8 mouse cellular contexts compared by ENCODE assay signal in the genomic region with DNA sequence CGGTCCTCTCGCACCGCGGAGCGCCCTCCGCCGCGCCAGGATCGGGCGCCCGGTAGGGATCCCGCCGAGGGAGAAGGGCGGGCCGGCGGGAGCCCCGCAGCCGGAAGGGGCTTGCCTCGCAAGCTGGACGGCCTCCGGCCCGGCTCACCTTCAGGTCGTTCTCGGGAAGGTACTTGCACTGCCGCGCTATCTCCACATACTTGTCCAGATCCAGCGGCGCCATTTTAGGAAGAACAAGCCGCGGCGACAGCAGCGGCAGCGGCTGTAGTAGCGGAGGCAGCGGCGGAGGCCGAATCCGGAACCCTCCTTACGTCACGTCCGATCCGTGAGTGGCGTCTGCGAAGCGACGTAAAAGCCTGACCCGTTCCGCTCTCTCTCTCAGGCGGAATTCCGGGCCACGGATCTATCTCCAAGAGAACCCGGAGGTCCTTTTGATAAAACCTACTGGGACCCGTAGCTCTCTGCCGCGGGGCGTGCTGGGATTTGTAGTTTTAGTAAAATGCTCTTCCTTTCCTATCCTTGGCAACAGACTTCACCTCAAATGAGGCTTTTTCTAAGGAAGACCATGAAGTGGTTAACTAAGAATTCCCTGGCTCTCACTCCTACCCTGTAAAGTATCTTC. TPM values are rescaled to one million over a fixed set of nuclear protein-coding genes. Genes with fewer than 3 reads are reported as not detected.
DNase-seq lines count a peak whose midpoint lies in the region; ATAC-seq and TF ChIP-seq lines count a peak whose summit lies in the region.

A gene (minus strand): TSS at position 433 of the 622 bp plus-strand sequence.

- no peaks in the 10 kb centered on the region for H3K36me3 ChIP-seq in ES-Bruce4 (ENCODE audit: control insufficient read depth, insufficient read depth, low read length, poor library complexity, severe bottlenecking)
- H3K36me3 ChIP-seq in forebrain, embryonic 13.5 days (ENCODE audit: poor library complexity, severe bottlenecking) = no peaks in the 10 kb centered on the region
- H3K36me3 ChIP-seq in liver, postnatal 0 days (replicated peaks; ENCODE audit: insufficient read depth, low read length) = no peaks in the 10 kb centered on the region
- no peaks in the 10 kb centered on the region for H3K36me3 ChIP-seq in neural tube, embryonic 14.5 days (ENCODE audit: control insufficient read depth, insufficient read depth, low read length)

- no peaks in the 10 kb centered on the region for H3K9me3 ChIP-seq in ES-Bruce4 (replicated peaks; ENCODE audit: control insufficient read depth, insufficient read depth, low read length, poor library complexity, severe bottlenecking)
- no peaks in the 10 kb centered on the region for H3K9me3 ChIP-seq in forebrain, embryonic 13.5 days (replicated peaks)
- H3K9me3 ChIP-seq in liver, postnatal 0 days (ENCODE audit: low read length) = no peaks in the 10 kb centered on the region
- H3K9me3 ChIP-seq in neural tube, embryonic 14.5 days (ENCODE audit: control insufficient read depth, low read length) = no peaks in the 10 kb centered on the region

- under 1% methylated on average over 56 of the region's 56 CpGs for WGBS in forebrain, embryonic 13.5 days
- WGBS in large intestine, adult 2 months = under 1% methylated on average over 53 of the region's 56 CpGs
- under 1% methylated on average over 50 of the region's 56 CpGs for WGBS in liver, postnatal 0 days (ENCODE audit: insufficient replicate concordance)
- under 1% methylated on average over 56 of the region's 56 CpGs for WGBS in neural tube, embryonic 14.5 days

- no peak for TF ChIP-seq CTCF in ES-Bruce4 (IDR thresholded peaks at IDR 0.05; ENCODE audit: low read depth, low read length)
- TF ChIP-seq CTCF in liver, postnatal 0 days (IDR thresholded peaks at IDR 0.05; ENCODE audit: low read depth) = no peak

- intact Hi-C loops in heart, postnatal 10 days (cut with DNase I) = no loop called here

- H3K27me3 ChIP-seq in ES-Bruce4 (ENCODE audit: control insufficient read depth, insufficient read depth, low read length, poor library complexity, severe bottlenecking) = no peaks in the 10 kb centered on the region
- H3K27me3 ChIP-seq in forebrain, embryonic 13.5 days = no peaks in the 10 kb centered on the region
- H3K27me3 ChIP-seq in liver, postnatal 0 days (ENCODE audit: insufficient read depth, low read length) = no peaks in the 10 kb centered on the region
- no peaks in the 10 kb centered on the region for H3K27me3 ChIP-seq in neural tube, embryonic 14.5 days (ENCODE audit: control insufficient read depth, insufficient read depth, low read length)

- H3K4me3 ChIP-seq in ES-Bruce4 (ENCODE audit: low read depth, low read length) = peak within 1 kb of the TSS; percentile 95
- peak within 1 kb of the TSS; percentile 82 for H3K4me3 ChIP-seq in forebrain, embryonic 13.5 days
- H3K4me3 ChIP-seq in liver, postnatal 0 days (ENCODE audit: low read depth, low read length) = peak within 1 kb of the TSS; percentile 69
- peak within 1 kb of the TSS; percentile 69 for H3K4me3 ChIP-seq in neural tube, embryonic 14.5 days (ENCODE audit: low read depth, low read length)

- no peak within 1 kb of the TSS for H3K27ac ChIP-seq in ES-Bruce4 (ENCODE audit: insufficient read depth, low read length)
- H3K27ac ChIP-seq in forebrain, embryonic 13.5 days = peak within 1 kb of the TSS; percentile 95
- peak within 1 kb of the TSS; percentile 96 for H3K27ac ChIP-seq in liver, postnatal 0 days (ENCODE audit: low read depth)
- peak within 1 kb of the TSS; percentile 90 for H3K27ac ChIP-seq in neural tube, embryonic 14.5 days (ENCODE audit: low read depth, low read length)

- ATAC-seq in cerebellum, adult (ENCODE audit: insufficient number of reproducible peaks, low FRiP score, low TSS enrichment) = peak; percentile 99
- peak; percentile 99 for ATAC-seq in forebrain, embryonic 13.5 days
- peak; percentile 96 for ATAC-seq in liver, postnatal 0 days
- peak; percentile 99 for ATAC-seq in neural tube, embryonic 14.5 days (ENCODE audit: low read depth)

- no peak for TF ChIP-seq POLR2A in ES-Bruce4 (IDR thresholded peaks at IDR 0.05; ENCODE audit: insufficient read depth, low read length)

- no peak for TF ChIP-seq EP300 in ES-Bruce4 (IDR thresholded peaks at IDR 0.05; ENCODE audit: insufficient read depth, low read depth, low read length)
- TF ChIP-seq EP300 in liver, postnatal 0 days (IDR thresholded peaks at IDR 0.05; ENCODE audit: low read depth) = peak; percentile 76

- H3K4me1 ChIP-seq in ES-Bruce4 (ENCODE audit: control insufficient read depth, insufficient read depth, low read length) = no peaks in the 10 kb centered on the region
- H3K4me1 ChIP-seq in forebrain, embryonic 13.5 days = peaks cover 20% of the 10 kb centered on the region
- peaks cover 22% of the 10 kb centered on the region for H3K4me1 ChIP-seq in liver, postnatal 0 days (ENCODE audit: insufficient read depth)
- H3K4me1 ChIP-seq in neural tube, embryonic 14.5 days (ENCODE audit: control insufficient read depth, insufficient read depth, low read length) = peaks cover 11% of the 10 kb centered on the region

- peak within 1 kb of the TSS; percentile 75 for H3K4me2 ChIP-seq in forebrain, embryonic 13.5 days
- peak within 1 kb of the TSS; percentile 72 for H3K4me2 ChIP-seq in liver, postnatal 0 days (ENCODE audit: low read depth, low read length)
- H3K4me2 ChIP-seq in neural tube, embryonic 14.5 days (ENCODE audit: low read depth, low read length) = peak within 1 kb of the TSS; percentile 64

- peak within 1 kb of the TSS; percentile 84 for H3K9ac ChIP-seq in ES-Bruce4 (ENCODE audit: low read depth, poor library complexity, severe bottlenecking)
- H3K9ac ChIP-seq in forebrain, embryonic 13.5 days = peak within 1 kb of the TSS; percentile 90
- peak within 1 kb of the TSS; percentile 89 for H3K9ac ChIP-seq in liver, postnatal 0 days (replicated peaks)
- H3K9ac ChIP-seq in neural tube, embryonic 14.5 days (replicated peaks; ENCODE audit: low read depth, low read length) = peak within 1 kb of the TSS; percentile 71

- peak; percentile 95 to 96 for DNase-seq in heart, postnatal 10 days
- peak; percentile 95 for DNase-seq in large intestine, adult 2 months (ENCODE audit: low read depth, low spot score)
- DNase-seq in liver, postnatal 0 days = peak; percentile 93
- peak; percentile 87 for DNase-seq in testis, postnatal 10 days (ENCODE audit: low spot score)

RNA-seq across cellular contexts. Expression of the gene that starts here (rescaled TPM):
- 78.0 and 81.1 TPM in 2 replicates for polyA plus RNA-seq in ES-Bruce4 (2011; ENCODE audit: insufficient read depth, insufficient read length, low read depth, missing spikeins)
- polyA plus RNA-seq in forebrain, embryonic 13.5 days (2015; fragmentation: Nextera tagmentation; extraction: Ambion mirVana) = 76.4 and 79.7 TPM in 2 replicates
- total RNA-seq in heart, postnatal 10 days (2021) = 10 to 100 TPM; 65.4 to 70.0 TPM
- 17.5 and 20.8 TPM in 2 replicates for polyA plus RNA-seq in large intestine, adult 2 months (2012; rRNA removed)
- polyA plus RNA-seq in liver, postnatal 0 days (2015; fragmentation: Nextera tagmentation; extraction: Ambion mirVana) = 35.5 and 37.0 TPM in 2 replicates
- polyA plus RNA-seq in neural tube, embryonic 14.5 days (2014; fragmentation: Nextera tagmentation; extraction: Ambion mirVana) = 80.2 and 81.9 TPM in 2 replicates
